Mouse (Mus musculus) right cerebral cortex, adult 2 months (tissue): ENCODE results near the gene Gm20538.

ENCODE experiments used
- DNase-seq, 2 experiments: peaks; one replicate each; pipeline ENCODE4 v3.0.0; 2021 to 2022; ENCODE audit warnings: low spot score in 2 of 2

Gene Gm20538

GRCm38 (mm10) chr19:44552731-44553130 lies at the start of gene Gm20538:
Gene Gm20538, minus strand, starts transcription at chr19:44552831.
- DNase-seq = no peak

GRCm38 (mm10) chr19:44594180-44594579 lies 41.5 kb upstream of the Gm20538 start:
- no peak for DNase-seq

- DNase-seq = no peak
Measured at GRCm38 (mm10) chr19:44591638-44592037, 39.0 kb upstream of the Gm20538 start.

- no peak for DNase-seq
Measured at GRCm38 (mm10) chr19:44590992-44591391, 38.4 kb upstream of the Gm20538 start.

GRCm38 (mm10) chr19:44589591-44590223 lies 37.1 kb upstream of the Gm20538 start:
- DNase-seq = no peak

GRCm38 (mm10) chr19:44588036-44588435 lies 35.4 kb upstream of the Gm20538 start:
- DNase-seq = no peak

- peak; percentile 95 to 97 for DNase-seq
Measured at GRCm38 (mm10) chr19:44582638-44583309, 30.1 kb upstream of the Gm20538 start.

- no peak for DNase-seq
Measured at GRCm38 (mm10) chr19:44582103-44582502, 29.5 kb upstream of the Gm20538 start.

- DNase-seq = no peak
Measured at GRCm38 (mm10) chr19:44578038-44578437, 25.4 kb upstream of the Gm20538 start.

GRCm38 (mm10) chr19:44576275-44576674 lies 23.6 kb upstream of the Gm20538 start:
- DNase-seq = no peak

GRCm38 (mm10) chr19:44567763-44568162 lies 15.1 kb upstream of the Gm20538 start:
- DNase-seq = no peak

- no peak for DNase-seq
Measured at GRCm38 (mm10) chr19:44564006-44564405, 11.4 kb upstream of the Gm20538 start.

GRCm38 (mm10) chr19:44562652-44563206 lies 10.1 kb upstream of the Gm20538 start, which contains the start of gene Hif1an:
Gene Hif1an, plus strand, starts transcription at chr19:44562850.
- DNase-seq = peak; percentile 96

GRCm38 (mm10) chr19:44554861-44555590 lies 2.4 kb upstream of the Gm20538 start, which contains the start of gene Ndufb8:
Gene Ndufb8, minus strand, starts transcription at chr19:44555440.
- peak; percentile 96 to 98 for DNase-seq

- DNase-seq = no peak
Measured at GRCm38 (mm10) chr19:44554490-44554860, 1.8 kb upstream of the Gm20538 start.

GRCm38 (mm10) chr19:44553286-44553685 lies 655 bp upstream of the Gm20538 start:
- DNase-seq = no peak

- no peak for DNase-seq
Measured at GRCm38 (mm10) chr19:44545321-44546041, 7.2 kb downstream of the Gm20538 start, which contains the start of gene Sec31b. Gene Sec31b, minus strand, starts transcription at chr19:44545864.

- peak; percentile 79 to 82 for DNase-seq
Measured at GRCm38 (mm10) chr19:44544775-44545174, 7.9 kb downstream of the Gm20538 start.

GRCm38 (mm10) chr19:44544372-44544771 lies 8.3 kb downstream of the Gm20538 start:
- no peak for DNase-seq

GRCm38 (mm10) chr19:44542694-44543178 lies 9.9 kb downstream of the Gm20538 start:
- no peak for DNase-seq

- DNase-seq = no peak
Measured at GRCm38 (mm10) chr19:44537416-44537815, 15.2 kb downstream of the Gm20538 start.
